Mouse (Mus musculus): ENCODE data around the gene Osbpl6. TPM values are rescaled to one million over a fixed set of nuclear protein-coding genes. Genes with fewer than 3 reads are reported as not detected.
"Not testable (repeated sequence)": the region's sequence is repeated elsewhere in the genome, so short reads cannot be mapped to it uniquely, and the experiment has no call there.

The Osbpl6 gene
- polyA plus RNA-seq, 1 experiment from 2014 or later = 5.9 TPM

DNA sequence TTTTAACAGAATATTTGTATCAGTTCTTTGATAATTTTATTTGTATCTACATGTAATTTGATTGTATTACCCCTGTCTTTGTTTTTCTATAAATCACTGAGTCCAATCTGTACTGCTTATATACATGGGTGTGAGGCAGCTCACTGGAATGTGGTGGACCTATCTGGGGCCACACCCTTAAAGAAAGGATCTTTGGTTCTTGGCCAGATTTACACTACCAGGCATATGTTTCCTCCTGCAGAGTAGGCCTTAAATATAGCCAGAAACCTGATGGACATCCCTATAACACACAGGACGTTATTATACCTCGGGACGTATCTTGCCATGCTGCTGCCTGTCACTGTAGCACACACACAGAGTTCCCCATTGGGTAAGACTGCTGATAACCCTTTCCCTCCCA lies 205.7 kb downstream of the Osbpl6 start:
- Histone ChIP-seq H3K4me3 (ENCODE audit: low read depth, low read length) (no peak overlapping the region), H3K27me3 (ENCODE audit: control insufficient read depth, insufficient read depth, low read length) (no peaks in the 10 kb centered on the region), H3K4me2 (no peak overlapping the region), H3K27ac (ENCODE audit: low read depth, low read length) (no peak overlapping the region), H3K4me1 (ENCODE audit: control insufficient read depth, insufficient read depth, low read length) (no peaks in the 10 kb centered on the region), H3K36me3 (ENCODE audit: control insufficient read depth, insufficient read depth, low read length) (no peaks in the 10 kb centered on the region), H3K9me3 (replicated peaks; ENCODE audit: control insufficient read depth, low read length) (no peaks in the 10 kb centered on the region), H3K9ac (ENCODE audit: low read depth, low read length) (no peak overlapping the region)
- 77% methylated on average over 3 of the region's 3 CpGs for WGBS (ENCODE audit: insufficient replicate concordance)
- no peak for ATAC-seq (replicated peaks; ENCODE audit: insufficient number of reproducible peaks, low FRiP score, low TSS enrichment)

GRCm38 (mm10) chr2:76618078-76618477 lies 211.8 kb downstream of the Osbpl6 start:
- H3K27ac ChIP-seq (ENCODE audit: low read depth, low read length) = no peak overlapping the region
- no peaks in the 10 kb centered on the region for H3K9me3 ChIP-seq (replicated peaks; ENCODE audit: control insufficient read depth, low read length)
- no peak overlapping the region for H3K4me2 ChIP-seq
- H3K4me3 ChIP-seq (ENCODE audit: low read depth, low read length) = no peak overlapping the region
- no peaks in the 10 kb centered on the region for H3K27me3 ChIP-seq (ENCODE audit: control insufficient read depth, insufficient read depth, low read length)
- H3K9ac ChIP-seq (ENCODE audit: low read depth, low read length) = no peak overlapping the region
- no peaks in the 10 kb centered on the region for H3K36me3 ChIP-seq (ENCODE audit: control insufficient read depth, insufficient read depth, low read length)
- ATAC-seq (replicated peaks; ENCODE audit: insufficient number of reproducible peaks, low FRiP score, low TSS enrichment) = no peak
- H3K4me1 ChIP-seq (ENCODE audit: control insufficient read depth, insufficient read depth, low read length) = no peaks in the 10 kb centered on the region
- WGBS (ENCODE audit: insufficient replicate concordance) = 69% methylated on average over 1 of the region's 1 CpGs

DNA sequence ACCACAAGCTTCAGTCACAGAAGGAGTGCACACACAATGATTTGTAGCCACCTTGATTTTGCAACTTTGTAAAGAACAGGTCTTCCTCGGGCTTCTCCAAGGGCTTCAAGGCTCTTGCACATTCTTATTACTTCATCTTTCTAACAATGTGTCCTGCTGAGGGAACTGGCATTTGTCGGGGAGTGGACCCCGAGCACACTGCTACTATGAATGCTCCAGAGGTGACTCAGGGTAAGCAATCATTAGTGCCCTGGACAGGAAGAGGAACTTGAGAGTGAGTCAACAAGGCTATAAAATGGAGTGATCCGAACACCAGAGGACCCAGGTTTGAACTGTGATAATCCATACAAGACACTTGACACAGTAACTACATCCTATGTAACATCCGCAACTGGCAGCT lies 213.9 kb downstream of the Osbpl6 start:
- no peaks in the 10 kb centered on the region for H3K27me3 ChIP-seq (ENCODE audit: control insufficient read depth, insufficient read depth, low read length)
- 88% methylated on average over 5 of the region's 5 CpGs for WGBS (ENCODE audit: insufficient replicate concordance)
- H3K36me3 ChIP-seq (ENCODE audit: control insufficient read depth, insufficient read depth, low read length) = peaks cover 5% of the 10 kb centered on the region
- no peak for ATAC-seq (replicated peaks; ENCODE audit: insufficient number of reproducible peaks, low FRiP score, low TSS enrichment)
- no peak overlapping the region for H3K27ac ChIP-seq (ENCODE audit: low read depth, low read length)
- H3K9ac ChIP-seq (ENCODE audit: low read depth, low read length) = no peak overlapping the region
- peaks cover 4% of the 10 kb centered on the region; the same call in 1 of the 2 replicates for H3K9me3 ChIP-seq (replicated peaks; ENCODE audit: control insufficient read depth, low read length)
- H3K4me1 ChIP-seq (ENCODE audit: control insufficient read depth, insufficient read depth, low read length) = no peaks in the 10 kb centered on the region
- H3K4me3 ChIP-seq (ENCODE audit: low read depth, low read length) = no peak overlapping the region
- no peak overlapping the region for H3K4me2 ChIP-seq

GRCm38 (mm10) chr2:76621724-76622123 lies 215.4 kb downstream of the Osbpl6 start:
- ATAC-seq (replicated peaks; ENCODE audit: insufficient number of reproducible peaks, low FRiP score, low TSS enrichment) = no peak
- Histone ChIP-seq H3K27me3 (ENCODE audit: control insufficient read depth, insufficient read depth, low read length) (no peaks in the 10 kb centered on the region), H3K36me3 (ENCODE audit: control insufficient read depth, insufficient read depth, low read length) (peaks cover 13% of the 10 kb centered on the region), H3K9ac (ENCODE audit: low read depth, low read length) (no peak overlapping the region), H3K4me1 (ENCODE audit: control insufficient read depth, insufficient read depth, low read length) (no peaks in the 10 kb centered on the region), H3K4me3 (ENCODE audit: low read depth, low read length) (no peak overlapping the region), H3K27ac (ENCODE audit: low read depth, low read length) (no peak overlapping the region), H3K9me3 (replicated peaks; ENCODE audit: control insufficient read depth, low read length) (peaks cover 6% of the 10 kb centered on the region; the same call in 1 of the 2 replicates), H3K4me2 (no peak overlapping the region)
- WGBS (ENCODE audit: insufficient replicate concordance) = 71% methylated on average over 1 of the region's 1 CpGs

DNA sequence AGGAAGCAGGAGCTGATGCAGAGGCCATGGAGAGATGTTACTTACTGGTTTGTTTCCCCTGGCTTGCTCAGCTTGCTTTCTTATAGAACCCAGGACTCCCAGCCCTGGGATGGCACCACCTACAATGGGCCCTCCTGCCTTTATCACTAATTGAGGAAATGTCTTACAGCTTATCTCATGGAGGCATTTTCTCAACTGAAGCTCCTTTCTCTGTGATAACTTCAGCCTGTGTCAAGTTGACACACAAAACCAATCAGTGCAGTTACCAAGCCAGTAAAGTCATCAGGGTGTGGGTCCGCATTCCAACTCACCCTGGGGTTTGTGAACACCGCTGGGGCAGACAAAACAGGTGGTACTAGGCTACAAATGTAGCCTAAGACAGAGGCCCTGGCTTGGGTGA lies 216.0 kb downstream of the Osbpl6 start:
- not testable (repeated sequence) for H3K4me3 ChIP-seq (ENCODE audit: low read depth, low read length); H3K4me2 ChIP-seq; H3K4me1 ChIP-seq (ENCODE audit: control insufficient read depth, insufficient read depth, low read length); H3K27ac ChIP-seq (ENCODE audit: low read depth, low read length); H3K27me3 ChIP-seq (ENCODE audit: control insufficient read depth, insufficient read depth, low read length); H3K9ac ChIP-seq (ENCODE audit: low read depth, low read length); ATAC-seq (replicated peaks; ENCODE audit: insufficient number of reproducible peaks, low FRiP score, low TSS enrichment); H3K9me3 ChIP-seq (replicated peaks; ENCODE audit: control insufficient read depth, low read length)
- WGBS (ENCODE audit: insufficient replicate concordance) = 85% methylated on average over 2 of the region's 2 CpGs
- peaks cover 15% of the 10 kb centered on the region for H3K36me3 ChIP-seq (ENCODE audit: control insufficient read depth, insufficient read depth, low read length)

- H3K9ac ChIP-seq (ENCODE audit: low read depth, low read length) = no peak overlapping the region
- 82% methylated on average over 12 of the region's 12 CpGs for WGBS (ENCODE audit: insufficient replicate concordance)
- no peak overlapping the region for H3K4me3 ChIP-seq (ENCODE audit: low read depth, low read length)
- ATAC-seq (replicated peaks; ENCODE audit: insufficient number of reproducible peaks, low FRiP score, low TSS enrichment) = no peak
- no peaks in the 10 kb centered on the region for H3K4me1 ChIP-seq (ENCODE audit: control insufficient read depth, insufficient read depth, low read length)
- no peak overlapping the region for H3K4me2 ChIP-seq
- H3K36me3 ChIP-seq (ENCODE audit: control insufficient read depth, insufficient read depth, low read length) = peaks cover 24% of the 10 kb centered on the region
- H3K27me3 ChIP-seq (ENCODE audit: control insufficient read depth, insufficient read depth, low read length) = no peaks in the 10 kb centered on the region
- H3K27ac ChIP-seq (ENCODE audit: low read depth, low read length) = no peak overlapping the region
- H3K9me3 ChIP-seq (replicated peaks; ENCODE audit: control insufficient read depth, low read length) = peaks cover 2% of the 10 kb centered on the region; the same call in 1 of the 2 replicates
Observed at GRCm38 (mm10) chr2:76630293-76630692, 224.0 kb downstream of the Osbpl6 start.

GRCm38 (mm10) chr2:76631600-76631999 lies 225.3 kb downstream of the Osbpl6 start:
- Histone ChIP-seq H3K9ac (ENCODE audit: low read depth, low read length) (no peak overlapping the region), H3K27me3 (ENCODE audit: control insufficient read depth, insufficient read depth, low read length) (no peaks in the 10 kb centered on the region), H3K9me3 (replicated peaks; ENCODE audit: control insufficient read depth, low read length) (0 out of 2 replicates have a peak, but pooled peaks cover 2% of the 10 kb centered on the region), H3K4me1 (ENCODE audit: control insufficient read depth, insufficient read depth, low read length) (no peaks in the 10 kb centered on the region), H3K36me3 (ENCODE audit: control insufficient read depth, insufficient read depth, low read length) (peaks cover 27% of the 10 kb centered on the region), H3K4me2 (no peak overlapping the region), H3K27ac (ENCODE audit: low read depth, low read length) (no peak overlapping the region), H3K4me3 (ENCODE audit: low read depth, low read length) (no peak overlapping the region)
- no peak for ATAC-seq (replicated peaks; ENCODE audit: insufficient number of reproducible peaks, low FRiP score, low TSS enrichment)
- 84% methylated on average over 4 of the region's 4 CpGs for WGBS (ENCODE audit: insufficient replicate concordance)

DNA sequence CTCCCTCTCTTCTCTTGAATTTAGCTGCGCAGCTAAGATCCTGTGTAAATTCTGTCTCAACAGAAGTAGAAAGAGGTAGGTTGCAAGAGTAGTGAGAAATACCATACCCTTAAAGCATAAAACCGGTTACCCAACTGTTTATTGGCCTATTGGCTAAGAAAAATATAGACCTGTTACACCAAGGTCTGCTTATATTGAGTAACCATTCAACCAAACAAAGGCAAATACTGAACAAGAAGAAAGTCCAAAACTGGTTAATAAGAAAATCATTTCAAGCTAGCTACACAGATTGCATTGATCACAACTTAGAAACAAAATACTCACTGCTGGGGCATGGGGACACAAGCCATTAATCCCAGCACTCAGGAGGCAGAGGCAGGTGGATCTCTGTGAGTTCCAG lies 233.3 kb downstream of the Osbpl6 start:
- no peaks in the 10 kb centered on the region for H3K27me3 ChIP-seq (ENCODE audit: control insufficient read depth, insufficient read depth, low read length)
- no peak overlapping the region for H3K4me3 ChIP-seq (ENCODE audit: low read depth, low read length)
- peaks cover 7% of the 10 kb centered on the region for H3K4me1 ChIP-seq (ENCODE audit: control insufficient read depth, insufficient read depth, low read length)
- WGBS (ENCODE audit: insufficient replicate concordance) = 91% methylated on average over 2 of the region's 2 CpGs
- H3K9me3 ChIP-seq (replicated peaks; ENCODE audit: control insufficient read depth, low read length) = no peaks in the 10 kb centered on the region
- no peak overlapping the region for H3K27ac ChIP-seq (ENCODE audit: low read depth, low read length)
- H3K36me3 ChIP-seq (ENCODE audit: control insufficient read depth, insufficient read depth, low read length) = peaks cover 23% of the 10 kb centered on the region
- H3K9ac ChIP-seq (ENCODE audit: low read depth, low read length) = no peak overlapping the region
- H3K4me2 ChIP-seq = no peak overlapping the region
- ATAC-seq (replicated peaks; ENCODE audit: insufficient number of reproducible peaks, low FRiP score, low TSS enrichment) = no peak

DNA sequence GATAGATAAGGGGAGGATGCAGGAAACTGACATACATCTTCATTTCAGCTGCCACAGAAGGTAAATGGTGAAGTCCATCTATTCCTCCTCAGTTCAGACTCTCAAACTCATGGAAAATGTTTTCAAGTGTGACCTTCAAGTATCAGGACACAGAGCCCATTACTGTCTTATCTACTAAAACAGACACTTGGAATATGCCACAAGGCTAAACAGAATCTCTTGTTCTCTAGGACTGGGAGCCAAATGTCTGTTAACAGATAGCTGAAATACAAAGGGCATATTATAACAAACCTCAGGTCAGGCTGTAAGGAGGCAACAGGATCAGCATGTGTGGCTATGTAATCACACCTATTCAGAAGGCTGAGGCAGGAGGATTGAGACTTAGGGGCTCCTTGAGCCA lies 237.5 kb downstream of the Osbpl6 start:
- Histone ChIP-seq H3K4me3 (ENCODE audit: low read depth, low read length) (no peak overlapping the region), H3K27ac (ENCODE audit: low read depth, low read length) (no peak overlapping the region), H3K4me1 (ENCODE audit: control insufficient read depth, insufficient read depth, low read length) (peaks cover 12% of the 10 kb centered on the region), H3K36me3 (ENCODE audit: control insufficient read depth, insufficient read depth, low read length) (peaks cover 6% of the 10 kb centered on the region; the same call in 1 of the 2 replicates), H3K9ac (ENCODE audit: low read depth, low read length) (no peak overlapping the region), H3K27me3 (ENCODE audit: control insufficient read depth, insufficient read depth, low read length) (no peaks in the 10 kb centered on the region), H3K9me3 (replicated peaks; ENCODE audit: control insufficient read depth, low read length) (no peaks in the 10 kb centered on the region), H3K4me2 (no peak overlapping the region)
- no peak for ATAC-seq (replicated peaks; ENCODE audit: insufficient number of reproducible peaks, low FRiP score, low TSS enrichment)
